Mouse (Mus musculus): Measurements from ENCODE around the gene Rgs6. TPM values are rescaled to one million over a fixed set of nuclear protein-coding genes. Genes with fewer than 3 reads are reported as not detected.

The Rgs6 gene
- polyA plus RNA-seq, 1 experiment from 2014 or later, result 12.5 TPM

DNA sequence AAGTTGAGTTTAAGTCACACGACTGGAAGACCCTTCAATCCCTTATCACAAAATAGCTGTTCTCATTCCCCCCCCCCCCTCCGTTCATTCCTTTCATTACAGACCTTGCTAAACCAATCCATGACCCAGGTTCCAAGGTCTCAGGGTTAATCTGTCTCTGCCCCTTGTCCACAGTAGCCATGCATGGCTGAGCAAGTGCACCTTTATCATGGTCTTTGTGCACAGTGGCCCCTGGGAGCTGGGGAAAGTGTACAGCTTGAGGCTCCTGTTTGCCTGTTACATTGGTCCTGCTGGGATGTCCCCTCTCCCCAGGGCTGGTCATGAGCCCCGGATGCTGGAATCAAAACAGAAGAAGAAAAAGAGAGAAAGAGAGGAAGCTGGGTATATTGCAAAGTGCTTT lies 522.6 kb downstream of the Rgs6 start:
- H3K9ac ChIP-seq (replicated peaks; ENCODE audit: low read length), result no peak overlapping the region
- no peaks in the 10 kb centered on the region for H3K36me3 ChIP-seq (ENCODE audit: control insufficient read depth, insufficient read depth, low read length)
- H3K4me2 ChIP-seq (ENCODE audit: low read length), result no peak overlapping the region
- H3K27ac ChIP-seq (replicated peaks; ENCODE audit: low read depth, low read length), result no peak overlapping the region
- H3K9me3 ChIP-seq (ENCODE audit: control insufficient read depth, low read length), result no peaks in the 10 kb centered on the region
- peaks cover 24% of the 10 kb centered on the region for H3K4me1 ChIP-seq (ENCODE audit: control insufficient read depth, insufficient read depth, low read length)
- no peak overlapping the region for H3K4me3 ChIP-seq (replicated peaks; ENCODE audit: low read depth, low read length)
- no peak for ATAC-seq (ENCODE audit: low FRiP score, low TSS enrichment)
- DNase-seq, result no peak
- WGBS, result 39% methylated on average over 3 of the region's 3 CpGs
- no peaks in the 10 kb centered on the region for H3K27me3 ChIP-seq (ENCODE audit: control insufficient read depth, insufficient read depth, low read length)

DNA sequence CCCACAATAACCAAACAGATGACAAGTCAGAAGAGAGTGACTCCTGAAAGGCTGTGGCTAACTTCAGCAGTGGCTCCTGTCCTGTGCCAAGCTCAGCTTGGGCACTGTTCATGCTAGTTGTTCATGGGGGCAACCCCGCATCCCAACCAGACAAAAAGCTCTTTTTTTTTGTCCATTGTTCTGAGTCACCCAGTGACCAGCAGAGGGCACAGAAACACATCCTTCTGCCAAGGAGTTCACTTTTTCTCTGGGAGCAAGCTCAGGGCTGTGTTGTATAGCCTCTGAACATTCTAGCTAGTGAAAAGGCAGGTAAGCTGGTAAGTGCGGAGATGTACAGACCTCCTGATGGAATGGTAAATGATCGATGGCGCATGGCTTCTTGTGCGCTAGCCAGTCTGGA lies 524.2 kb downstream of the Rgs6 start:
- Histone ChIP-seq H3K36me3 (ENCODE audit: control insufficient read depth, insufficient read depth, low read length) (no peaks in the 10 kb centered on the region), H3K27ac (replicated peaks; ENCODE audit: low read depth, low read length) (0 out of 2 replicates have a peak overlapping the region, but pooled peaks have one; percentile 45), H3K9me3 (ENCODE audit: control insufficient read depth, low read length) (no peaks in the 10 kb centered on the region), H3K4me3 (replicated peaks; ENCODE audit: low read depth, low read length) (no peak overlapping the region), H3K4me2 (ENCODE audit: low read length) (no peak overlapping the region), H3K4me1 (ENCODE audit: control insufficient read depth, insufficient read depth, low read length) (peaks cover 24% of the 10 kb centered on the region), H3K27me3 (ENCODE audit: control insufficient read depth, insufficient read depth, low read length) (no peaks in the 10 kb centered on the region), H3K9ac (replicated peaks; ENCODE audit: low read length) (no peak overlapping the region)
- ATAC-seq (ENCODE audit: low FRiP score, low TSS enrichment) (no peak), DNase-seq (peak; percentile 72)
- WGBS, result 75% methylated on average over 5 of the region's 5 CpGs

DNA sequence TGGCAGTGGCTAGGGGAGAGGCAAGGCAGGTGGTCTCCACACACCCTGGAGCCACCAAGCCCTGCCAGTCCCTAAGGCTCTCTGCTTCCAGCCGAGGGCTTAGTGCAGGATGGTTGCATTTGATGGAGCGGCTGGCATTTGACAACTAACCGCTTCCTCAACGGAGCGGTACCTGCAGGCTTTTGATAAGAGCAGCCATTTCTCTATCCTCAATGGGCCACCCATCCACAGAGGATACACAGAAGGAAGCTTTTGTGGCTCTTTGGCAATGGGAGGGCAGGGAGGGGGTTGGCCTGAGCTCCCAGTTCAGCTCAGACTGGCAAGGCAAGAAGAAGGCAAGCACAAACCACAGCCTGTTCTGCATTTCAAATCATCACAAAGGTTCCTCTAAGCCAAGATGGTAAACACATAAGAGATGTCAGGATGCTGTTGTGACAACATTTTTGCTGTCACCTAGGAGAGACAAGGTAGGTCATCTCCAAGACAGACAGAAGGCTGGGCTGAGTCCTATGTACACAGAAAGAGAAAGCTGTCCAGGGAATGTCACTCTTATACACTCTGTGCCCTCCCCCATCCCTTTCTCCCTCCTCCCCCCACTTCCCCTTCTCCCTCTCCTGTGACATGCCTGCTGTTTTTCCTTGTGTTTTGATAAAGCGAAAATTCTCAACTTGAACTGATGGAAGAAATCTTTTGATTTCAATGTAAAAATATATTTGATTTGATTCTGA lies 525.0 kb downstream of the Rgs6 start:
- no peaks in the 10 kb centered on the region for H3K36me3 ChIP-seq (ENCODE audit: control insufficient read depth, insufficient read depth, low read length)
- WGBS, result 31% methylated on average over 6 of the region's 6 CpGs
- peak overlapping the region; percentile 45; the same call in 1 of the 2 replicates for H3K27ac ChIP-seq (replicated peaks; ENCODE audit: low read depth, low read length)
- H3K4me2 ChIP-seq (ENCODE audit: low read length), result no peak overlapping the region
- no peak overlapping the region for H3K9ac ChIP-seq (replicated peaks; ENCODE audit: low read length)
- peak; percentile 47 for DNase-seq
- ATAC-seq (ENCODE audit: low FRiP score, low TSS enrichment), result no peak
- H3K4me1 ChIP-seq (ENCODE audit: control insufficient read depth, insufficient read depth, low read length), result peaks cover 24% of the 10 kb centered on the region
- no peaks in the 10 kb centered on the region for H3K9me3 ChIP-seq (ENCODE audit: control insufficient read depth, low read length)
- H3K27me3 ChIP-seq (ENCODE audit: control insufficient read depth, insufficient read depth, low read length), result no peaks in the 10 kb centered on the region
- no peak overlapping the region for H3K4me3 ChIP-seq (replicated peaks; ENCODE audit: low read depth, low read length)

DNA sequence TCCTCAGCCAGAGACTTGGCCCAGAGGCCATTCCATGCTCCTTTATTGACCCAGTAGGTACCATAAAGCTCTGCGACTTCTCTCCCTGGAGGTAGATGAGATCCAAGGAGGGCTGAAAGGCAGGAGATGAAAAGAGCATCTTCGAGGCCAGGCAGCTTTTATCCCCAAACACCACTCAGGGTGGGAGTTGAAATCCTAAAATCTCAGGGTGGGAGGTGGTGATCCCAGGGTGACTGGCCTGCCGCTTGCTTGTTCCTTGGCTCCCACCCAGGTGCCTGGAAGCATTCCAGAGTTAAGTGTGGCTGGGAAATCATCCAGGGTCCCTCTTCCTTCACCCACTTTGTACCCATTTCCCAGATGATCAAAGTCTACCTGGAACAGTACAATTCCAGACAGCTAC lies 525.9 kb downstream of the Rgs6 start:
- no peaks in the 10 kb centered on the region for H3K9me3 ChIP-seq (ENCODE audit: control insufficient read depth, low read length)
- ATAC-seq (ENCODE audit: low FRiP score, low TSS enrichment) (no peak), DNase-seq (no peak)
- peaks cover 24% of the 10 kb centered on the region for H3K4me1 ChIP-seq (ENCODE audit: control insufficient read depth, insufficient read depth, low read length)
- no peaks in the 10 kb centered on the region for H3K36me3 ChIP-seq (ENCODE audit: control insufficient read depth, insufficient read depth, low read length)
- H3K27me3 ChIP-seq (ENCODE audit: control insufficient read depth, insufficient read depth, low read length), result no peaks in the 10 kb centered on the region
- WGBS, result 69% methylated on average over 3 of the region's 3 CpGs
- no peak overlapping the region for H3K4me2 ChIP-seq (ENCODE audit: low read length)
- H3K27ac ChIP-seq (replicated peaks; ENCODE audit: low read depth, low read length), result no peak overlapping the region
- no peak overlapping the region for H3K4me3 ChIP-seq (replicated peaks; ENCODE audit: low read depth, low read length)
- H3K9ac ChIP-seq (replicated peaks; ENCODE audit: low read length), result no peak overlapping the region

DNA sequence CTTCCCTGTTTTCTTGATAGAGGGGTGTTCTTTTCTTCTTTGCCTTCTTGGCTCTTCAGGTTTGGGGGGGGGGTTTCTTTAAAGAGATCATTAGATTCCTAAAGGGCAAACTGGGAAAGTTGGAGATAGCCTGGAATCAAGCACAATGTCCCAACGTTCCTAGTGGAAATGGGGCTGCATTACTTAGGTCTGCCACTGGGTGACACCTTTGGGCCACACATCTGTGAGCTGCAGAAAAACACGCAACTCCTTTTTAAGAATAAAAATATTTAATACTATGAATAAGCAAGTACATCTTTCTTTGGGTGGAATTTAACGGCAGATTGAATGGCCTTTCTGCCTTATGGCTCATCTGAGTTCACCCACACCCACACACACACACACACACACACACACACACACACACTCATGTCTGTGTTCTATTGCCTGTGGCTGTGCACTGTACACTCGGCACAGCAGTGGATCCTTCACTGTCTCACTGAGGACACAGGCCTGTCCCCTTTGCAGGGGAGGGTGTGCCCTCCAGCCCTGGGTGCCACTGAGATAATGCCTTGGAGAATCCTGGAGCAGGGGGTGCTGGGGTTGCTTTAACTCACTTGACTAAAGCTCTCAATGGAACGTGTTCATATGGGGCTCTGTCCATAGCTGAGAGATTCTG lies 526.4 kb downstream of the Rgs6 start:
- Histone ChIP-seq H3K4me3 (replicated peaks; ENCODE audit: low read depth, low read length) (no peak overlapping the region), H3K9ac (replicated peaks; ENCODE audit: low read length) (no peak overlapping the region), H3K9me3 (ENCODE audit: control insufficient read depth, low read length) (no peaks in the 10 kb centered on the region), H3K4me2 (ENCODE audit: low read length) (no peak overlapping the region), H3K27ac (replicated peaks; ENCODE audit: low read depth, low read length) (no peak overlapping the region), H3K36me3 (ENCODE audit: control insufficient read depth, insufficient read depth, low read length) (no peaks in the 10 kb centered on the region), H3K4me1 (ENCODE audit: control insufficient read depth, insufficient read depth, low read length) (peaks cover 23% of the 10 kb centered on the region), H3K27me3 (ENCODE audit: control insufficient read depth, insufficient read depth, low read length) (no peaks in the 10 kb centered on the region)
- DNase-seq (peak; percentile 89), ATAC-seq (ENCODE audit: low FRiP score, low TSS enrichment) (0 out of 2 replicates have a peak, but pooled peaks have one; percentile 24)
- 39% methylated on average over 5 of the region's 5 CpGs for WGBS

DNA sequence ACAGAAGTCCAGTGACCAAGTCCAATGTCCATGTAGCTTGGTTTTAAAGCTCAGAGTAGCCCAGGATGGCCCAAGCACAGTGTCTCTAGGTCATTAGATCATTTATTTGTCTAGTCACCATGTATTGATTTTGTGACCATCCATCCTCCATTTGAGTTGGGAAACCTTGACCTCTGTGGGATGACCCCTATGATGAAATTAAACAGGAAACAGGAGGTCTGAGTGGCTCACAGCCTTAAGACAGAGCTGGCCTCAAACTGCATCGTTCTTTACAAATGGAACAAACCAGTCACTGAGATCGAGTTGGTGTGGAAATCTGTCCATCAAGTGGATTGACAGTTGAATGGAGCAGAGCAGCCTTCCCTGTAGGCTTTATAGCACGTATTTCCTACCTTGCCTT lies 536.0 kb downstream of the Rgs6 start:
- Histone ChIP-seq H3K9me3 (ENCODE audit: control insufficient read depth, low read length) (no peaks in the 10 kb centered on the region), H3K9ac (replicated peaks; ENCODE audit: low read length) (no peak overlapping the region), H3K36me3 (ENCODE audit: control insufficient read depth, insufficient read depth, low read length) (no peaks in the 10 kb centered on the region), H3K4me1 (ENCODE audit: control insufficient read depth, insufficient read depth, low read length) (no peaks in the 10 kb centered on the region), H3K27ac (replicated peaks; ENCODE audit: low read depth, low read length) (no peak overlapping the region), H3K4me2 (ENCODE audit: low read length) (no peak overlapping the region), H3K27me3 (ENCODE audit: control insufficient read depth, insufficient read depth, low read length) (no peaks in the 10 kb centered on the region), H3K4me3 (replicated peaks; ENCODE audit: low read depth, low read length) (no peak overlapping the region)
- ATAC-seq (ENCODE audit: low FRiP score, low TSS enrichment) (no peak), DNase-seq (no peak)
- WGBS, result 46% methylated on average over 3 of the region's 3 CpGs

DNA sequence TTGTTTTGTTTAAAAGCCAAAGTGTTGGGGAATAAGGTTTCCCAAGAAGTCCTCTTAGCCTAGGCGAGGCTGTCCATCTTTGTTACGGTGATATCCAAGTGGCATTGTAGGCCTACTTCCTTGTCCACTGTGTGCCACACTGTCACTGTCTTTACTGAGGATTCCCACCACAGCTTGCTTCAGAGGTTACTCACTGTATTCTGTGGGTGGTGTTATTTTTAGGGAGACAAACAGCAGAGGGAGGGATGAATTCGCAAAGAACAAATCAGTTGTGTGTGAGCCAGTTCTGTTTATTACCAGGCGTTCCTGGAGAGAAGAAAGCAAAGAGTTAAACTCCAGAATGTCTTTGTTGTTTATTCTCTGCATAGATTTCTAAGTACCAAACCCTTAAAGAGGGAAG lies 537.2 kb downstream of the Rgs6 start:
- Histone ChIP-seq H3K9ac (replicated peaks; ENCODE audit: low read length) (no peak overlapping the region), H3K27ac (replicated peaks; ENCODE audit: low read depth, low read length) (no peak overlapping the region), H3K4me2 (ENCODE audit: low read length) (no peak overlapping the region), H3K4me1 (ENCODE audit: control insufficient read depth, insufficient read depth, low read length) (no peaks in the 10 kb centered on the region), H3K27me3 (ENCODE audit: control insufficient read depth, insufficient read depth, low read length) (no peaks in the 10 kb centered on the region), H3K36me3 (ENCODE audit: control insufficient read depth, insufficient read depth, low read length) (no peaks in the 10 kb centered on the region), H3K9me3 (ENCODE audit: control insufficient read depth, low read length) (no peaks in the 10 kb centered on the region), H3K4me3 (replicated peaks; ENCODE audit: low read depth, low read length) (no peak overlapping the region)
- WGBS, result 92% methylated on average over 4 of the region's 4 CpGs
- DNase-seq (no peak), ATAC-seq (ENCODE audit: low FRiP score, low TSS enrichment) (no peak)

DNA sequence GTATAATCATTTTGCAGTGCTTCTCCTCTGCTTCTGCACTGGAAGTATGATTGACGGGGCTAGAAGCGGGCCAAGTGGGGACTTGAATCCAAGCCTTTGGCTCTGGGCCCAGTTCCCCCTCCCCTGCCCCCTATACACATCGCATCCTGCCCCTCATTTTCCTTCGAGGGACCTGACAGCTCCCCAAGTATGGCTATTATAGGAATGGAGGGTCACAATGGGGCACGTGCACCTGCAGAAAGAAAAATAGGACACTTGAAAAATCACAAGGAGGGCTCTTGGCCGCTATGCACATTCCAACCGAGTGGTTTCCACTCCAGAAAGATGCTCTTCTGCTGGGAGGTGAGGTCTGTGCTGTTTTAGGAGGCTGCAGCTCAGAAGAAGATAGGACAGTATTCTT lies 538.8 kb downstream of the Rgs6 start:
- DNase-seq (no peak), ATAC-seq (ENCODE audit: low FRiP score, low TSS enrichment) (no peak)
- Histone ChIP-seq H3K27me3 (ENCODE audit: control insufficient read depth, insufficient read depth, low read length) (no peaks in the 10 kb centered on the region), H3K9ac (replicated peaks; ENCODE audit: low read length) (no peak overlapping the region), H3K4me3 (replicated peaks; ENCODE audit: low read depth, low read length) (no peak overlapping the region), H3K4me1 (ENCODE audit: control insufficient read depth, insufficient read depth, low read length) (no peaks in the 10 kb centered on the region), H3K27ac (replicated peaks; ENCODE audit: low read depth, low read length) (no peak overlapping the region), H3K9me3 (ENCODE audit: control insufficient read depth, low read length) (no peaks in the 10 kb centered on the region), H3K36me3 (ENCODE audit: control insufficient read depth, insufficient read depth, low read length) (no peaks in the 10 kb centered on the region), H3K4me2 (ENCODE audit: low read length) (no peak overlapping the region)
- 84% methylated on average over 7 of the region's 7 CpGs for WGBS

DNA sequence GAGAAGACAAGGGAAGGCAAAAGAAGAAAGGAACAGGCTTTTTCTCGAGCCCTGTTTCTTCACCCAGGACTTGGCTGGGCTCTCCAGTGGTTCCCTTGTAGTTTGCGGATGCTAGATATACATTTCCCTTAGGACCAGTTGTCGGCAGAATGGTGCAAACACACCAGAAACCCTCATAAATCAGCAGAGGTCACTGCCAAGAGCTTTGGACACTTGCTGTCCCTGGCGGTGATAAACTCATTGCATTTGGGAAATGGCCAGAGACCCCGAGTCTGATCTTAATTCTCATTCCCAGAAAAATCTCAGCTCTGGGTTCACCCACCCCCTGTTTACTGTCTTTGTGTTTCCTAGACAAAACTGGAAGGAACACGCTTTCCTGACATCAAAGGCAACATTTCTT lies 539.9 kb downstream of the Rgs6 start:
- Histone ChIP-seq H3K4me1 (ENCODE audit: control insufficient read depth, insufficient read depth, low read length) (no peaks in the 10 kb centered on the region), H3K27ac (replicated peaks; ENCODE audit: low read depth, low read length) (no peak overlapping the region), H3K9ac (replicated peaks; ENCODE audit: low read length) (no peak overlapping the region), H3K36me3 (ENCODE audit: control insufficient read depth, insufficient read depth, low read length) (no peaks in the 10 kb centered on the region), H3K4me3 (replicated peaks; ENCODE audit: low read depth, low read length) (no peak overlapping the region), H3K27me3 (ENCODE audit: control insufficient read depth, insufficient read depth, low read length) (no peaks in the 10 kb centered on the region), H3K4me2 (ENCODE audit: low read length) (no peak overlapping the region), H3K9me3 (ENCODE audit: control insufficient read depth, low read length) (no peaks in the 10 kb centered on the region)
- DNase-seq (no peak), ATAC-seq (ENCODE audit: low FRiP score, low TSS enrichment) (no peak)
- 70% methylated on average over 6 of the region's 6 CpGs for WGBS

Data from midbrain, embryonic 14.5 days (tissue).